Mouse (Mus musculus) CD4-positive helper T cell, adult 2 months (primary cell): ENCODE results near the gene Svs1.
"Not testable (repeated sequence)": the region's sequence is repeated elsewhere in the genome, so short reads cannot be mapped to it uniquely, and the experiment has no call there.

ENCODE experiments used
- DNase-seq: peaks from one replicate; pipeline ENCODE4 v3.0.0-alpha.2; 2012; ENCODE audit warnings: low read depth, missing footprints, low spot score

The Svs1 gene

DNA sequence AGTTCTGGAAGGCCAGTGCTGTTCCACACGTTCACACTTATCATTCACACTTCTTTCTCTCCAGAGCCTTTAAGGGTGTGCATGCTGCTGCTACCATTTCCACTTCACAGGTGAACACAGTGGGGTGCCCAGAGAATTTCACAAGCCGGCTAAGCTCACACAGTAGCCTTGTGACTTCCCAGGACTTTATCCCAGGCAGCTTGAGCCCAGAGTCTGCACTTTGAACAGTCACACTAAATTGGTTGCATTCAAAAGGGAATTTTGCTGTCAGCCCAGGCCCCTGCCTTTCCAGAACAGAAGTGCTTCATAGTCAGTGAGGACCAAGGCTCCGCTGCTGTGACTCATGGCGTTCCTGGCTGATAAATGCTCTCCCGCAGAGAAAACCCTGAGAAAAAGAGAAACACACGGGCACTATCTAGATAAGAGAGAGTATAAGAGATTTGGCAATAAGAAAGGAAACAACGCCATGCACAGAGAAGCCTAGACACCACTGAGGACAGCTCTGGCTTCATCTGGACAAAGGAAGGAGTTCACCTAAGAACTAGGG is at the start of gene Svs1:
Gene Svs1 (plus strand): TSS at position 418 of the 547 bp plus-strand sequence.
- DNase-seq, result no peak

GRCm38 (mm10) chr6:48949596-48949995 is 37.1 kb upstream of the Svs1 start:
- no peak for DNase-seq

DNA sequence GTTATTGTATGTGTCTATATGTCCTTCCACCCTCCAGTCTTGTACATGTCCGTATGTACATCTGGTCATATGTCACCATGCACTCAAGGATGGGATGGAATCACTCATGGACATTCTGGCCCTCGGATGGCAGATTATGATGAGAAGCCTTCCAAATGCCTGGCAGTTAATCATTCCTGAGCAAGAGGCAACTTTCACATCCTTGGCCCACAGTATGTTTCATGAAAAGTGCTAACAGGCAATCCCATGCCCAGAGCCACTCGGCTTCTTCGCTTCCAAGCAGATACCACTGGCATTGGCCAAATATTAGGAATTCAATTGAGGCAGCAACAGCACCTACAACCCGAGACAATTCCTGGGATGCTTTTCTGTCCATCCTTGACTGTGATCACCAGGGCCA is 36.0 kb upstream of the Svs1 start:
- DNase-seq, result no peak

DNA sequence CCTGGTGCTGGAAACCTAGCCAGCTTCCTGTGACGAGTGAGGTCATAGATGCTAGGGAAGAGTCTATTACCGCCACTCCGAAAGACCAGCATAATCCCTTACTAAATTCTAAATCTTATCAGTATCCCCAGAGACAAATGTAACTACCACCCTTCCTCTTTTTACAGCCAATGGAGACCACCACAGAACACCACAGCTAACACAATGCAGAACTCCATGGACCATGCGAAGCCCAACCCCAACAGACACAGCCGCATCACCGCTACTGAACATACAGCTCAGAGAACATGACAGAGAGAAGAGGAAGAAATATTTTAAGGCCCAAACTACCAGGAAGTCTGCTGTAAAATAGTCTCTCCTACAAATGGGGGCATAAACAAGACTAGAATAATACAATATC is 35.0 kb upstream of the Svs1 start:
- DNase-seq, result no peak

- DNase-seq, result no peak
Measured at GRCm38 (mm10) chr6:48953220-48953619, 33.4 kb upstream of the Svs1 start.

- no peak for DNase-seq
Measured at GRCm38 (mm10) chr6:48954211-48954610, 32.5 kb upstream of the Svs1 start.

GRCm38 (mm10) chr6:48954946-48955345 is 31.7 kb upstream of the Svs1 start:
- peak; percentile 30 for DNase-seq

GRCm38 (mm10) chr6:48956785-48957184 is 29.9 kb upstream of the Svs1 start:
- no peak for DNase-seq

- DNase-seq, result no peak
Measured at GRCm38 (mm10) chr6:48958053-48958452, 28.6 kb upstream of the Svs1 start.

GRCm38 (mm10) chr6:48959151-48959550 is 27.5 kb upstream of the Svs1 start:
- not testable (repeated sequence) for DNase-seq

- not testable (repeated sequence) for DNase-seq
Measured at GRCm38 (mm10) chr6:48966696-48967095, 20.0 kb upstream of the Svs1 start.

- no peak for DNase-seq
Measured at GRCm38 (mm10) chr6:48967868-48968267, 18.8 kb upstream of the Svs1 start.

DNA sequence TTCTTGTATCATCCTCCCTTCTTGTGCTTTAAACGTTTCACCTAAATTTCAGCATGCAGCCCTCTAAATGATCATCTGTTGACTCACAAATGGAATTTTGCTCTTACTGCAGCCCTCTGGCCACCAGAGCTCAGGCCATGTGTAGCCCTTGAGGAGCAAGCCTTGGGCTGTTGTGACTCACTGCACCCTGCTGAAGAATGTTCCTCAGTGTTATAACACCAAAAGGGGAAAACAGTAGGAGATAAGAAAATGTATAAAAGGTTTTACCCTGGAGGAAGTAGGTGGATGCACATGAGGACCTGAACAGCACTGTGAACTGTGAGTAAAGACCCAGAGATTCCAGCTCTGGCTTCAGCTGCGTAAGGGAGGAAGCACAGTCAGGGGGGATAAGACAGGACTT is 12.0 kb upstream of the Svs1 start, which contains the start of gene Doxl2:
Gene Doxl2 (plus strand): TSS at position 301 of the 400 bp plus-strand sequence.
- no peak for DNase-seq

DNA sequence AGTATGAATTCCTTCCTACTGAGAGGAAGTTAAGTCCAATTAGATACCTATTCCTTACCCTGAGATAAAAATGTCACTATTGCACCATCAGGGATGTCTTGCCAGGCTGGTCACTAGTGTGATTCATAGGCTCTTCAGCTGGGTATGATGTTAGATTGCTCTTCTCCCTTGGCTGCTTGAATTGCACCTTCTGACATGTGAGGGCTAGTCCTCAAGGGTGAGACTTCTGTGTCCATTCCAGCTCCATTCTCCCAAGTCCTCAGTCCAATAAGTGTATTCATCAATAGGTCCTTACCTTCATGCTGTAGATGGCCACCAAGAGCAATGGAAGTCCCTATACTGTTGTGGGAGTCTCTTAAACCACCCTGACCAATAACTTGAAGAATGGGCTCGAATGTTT is 7.0 kb upstream of the Svs1 start:
- DNase-seq, result no peak

GRCm38 (mm10) chr6:48982305-48982704 is 4.4 kb upstream of the Svs1 start:
- no peak for DNase-seq

DNA sequence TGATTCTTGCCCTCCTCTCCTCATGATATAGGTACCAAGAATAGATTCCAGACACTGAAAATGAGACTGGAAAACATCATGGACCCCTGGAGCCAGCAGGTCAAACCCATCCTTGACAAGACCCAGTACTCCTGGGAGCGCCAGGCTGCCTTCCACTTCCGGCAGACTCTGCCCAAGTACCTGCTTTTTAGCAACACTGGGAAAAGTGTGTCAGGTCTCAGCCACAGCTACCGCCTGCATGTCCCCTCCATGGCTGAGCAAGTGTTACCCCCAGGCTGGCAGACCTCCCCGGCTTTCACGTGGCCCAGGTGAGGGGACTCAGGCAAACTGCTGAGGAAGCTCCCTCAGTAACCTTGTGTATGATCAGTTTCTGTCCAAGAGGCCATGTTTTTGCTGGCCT is 3.3 kb downstream of the Svs1 start:
- DNase-seq, result no peak

- no peak for DNase-seq
Measured at GRCm38 (mm10) chr6:48991991-48992390, 5.3 kb downstream of the Svs1 start.

GRCm38 (mm10) chr6:48998186-48998585 is 11.5 kb downstream of the Svs1 start:
- DNase-seq, result no peak

DNA sequence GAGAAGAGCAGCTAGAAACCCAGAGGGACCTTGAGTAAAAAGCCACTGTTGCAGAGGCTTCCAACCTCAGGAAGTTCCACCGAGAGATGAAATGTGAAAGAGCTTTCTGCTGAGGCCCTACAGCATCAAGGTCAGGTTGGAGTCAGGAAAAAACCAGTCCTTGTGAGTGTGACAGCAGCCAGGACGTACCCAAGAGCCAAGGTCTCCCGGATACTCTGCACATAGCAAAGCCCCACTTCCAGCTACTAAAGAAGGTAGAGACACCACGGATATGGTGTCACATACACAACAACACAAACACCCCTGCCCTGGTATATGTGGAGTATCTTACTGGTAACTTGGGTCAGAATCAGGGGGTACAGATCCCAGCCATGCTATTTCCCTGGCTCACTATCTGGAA is 12.1 kb downstream of the Svs1 start:
- no peak for DNase-seq

DNA sequence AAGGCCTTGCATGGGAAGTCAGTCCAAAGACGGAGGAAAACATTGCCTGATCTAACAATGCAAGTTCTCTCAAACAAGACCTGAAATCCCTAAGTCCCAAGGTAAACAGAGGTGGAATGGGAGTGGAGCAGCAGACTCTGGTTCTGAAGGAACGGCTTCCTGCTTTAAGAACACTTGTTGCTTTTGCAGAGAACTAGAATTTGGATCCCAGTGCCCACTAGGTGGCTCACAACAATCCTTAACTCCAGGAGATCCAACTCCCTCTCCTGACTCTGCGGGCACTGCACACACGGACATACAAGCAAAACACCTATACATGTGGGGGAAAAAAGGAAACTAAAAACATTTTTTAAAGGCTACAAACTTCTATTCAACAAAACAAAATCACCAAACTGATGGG is 16.7 kb downstream of the Svs1 start:
- no peak for DNase-seq

DNA sequence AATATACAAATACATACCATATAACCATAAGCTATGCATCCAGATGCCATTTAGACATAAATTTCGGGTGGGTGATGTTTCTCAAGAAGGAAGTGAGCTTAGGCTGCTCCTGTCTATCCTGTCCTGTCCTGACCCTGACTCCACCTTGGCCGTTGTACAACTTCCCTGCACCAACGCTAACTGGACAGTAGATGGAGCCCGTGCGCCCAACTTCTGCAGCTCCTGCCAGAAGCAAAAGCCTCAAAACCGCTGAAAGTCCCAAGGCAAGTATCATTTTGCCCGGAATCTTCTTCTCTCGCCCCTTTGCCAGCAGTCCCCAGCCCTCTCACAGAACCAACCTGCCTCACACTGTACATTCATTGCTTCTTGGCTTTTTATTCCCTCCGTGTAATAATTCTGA is 21.3 kb downstream of the Svs1 start:
- DNase-seq, result peak; percentile 74

DNA sequence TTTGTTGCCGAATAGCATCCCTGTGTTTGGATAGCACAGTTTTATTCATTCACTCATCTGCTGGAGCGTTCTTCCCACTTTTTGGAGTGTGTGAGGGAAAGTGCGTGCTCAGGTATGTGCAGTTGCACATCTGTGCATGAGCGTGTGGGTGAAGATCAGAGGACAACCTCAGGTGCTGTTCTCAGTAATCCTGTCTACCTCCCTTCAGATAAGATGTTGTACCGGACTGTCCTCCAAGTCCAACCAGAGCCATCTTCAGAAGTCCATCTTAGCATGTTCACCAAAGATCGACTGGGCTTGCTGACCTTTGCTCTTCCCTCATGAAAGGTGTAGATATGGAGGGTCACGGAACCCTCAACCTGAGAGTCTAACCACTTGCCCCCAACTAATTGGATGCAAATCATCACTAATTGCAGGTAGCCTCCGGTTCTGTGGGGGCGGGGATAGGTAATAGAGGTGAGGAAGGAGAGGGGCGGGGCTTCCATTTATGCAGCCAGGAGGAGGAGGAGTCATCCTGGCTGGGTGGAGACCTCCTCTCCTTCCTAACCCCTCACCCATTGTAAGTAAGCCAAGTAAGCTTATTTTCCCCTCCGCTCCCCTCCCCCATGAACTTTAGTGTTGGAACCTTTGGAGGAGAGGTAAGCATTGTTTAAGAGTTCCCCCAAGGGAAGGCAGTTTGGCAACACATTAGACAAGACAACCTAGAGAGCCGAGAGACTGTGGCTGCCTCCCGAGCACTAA is 21.9 kb downstream of the Svs1 start:
- no peak for DNase-seq

- DNase-seq, result no peak
Measured at GRCm38 (mm10) chr6:49009161-49009555, 22.5 kb downstream of the Svs1 start.
